Mouse (Mus musculus) cerebellum, adult 9-11 months (tissue): ENCODE measurements around the gene Hck.

Experiments
- DNase-seq: peaks from one replicate; pipeline ENCODE4 v3.0.0; 2022

Hck gene

GRCm38 (mm10) chr2:153107046-153107766, 1.1 kb upstream of the Hck start:
- DNase-seq: no peak

GRCm38 (mm10) chr2:153107802-153108201, 466 bp upstream of the Hck start:
- no peak for DNase-seq

- DNase-seq: no peak
Observed at GRCm38 (mm10) chr2:153109596-153109995, 1.3 kb downstream of the Hck start.

DNA sequence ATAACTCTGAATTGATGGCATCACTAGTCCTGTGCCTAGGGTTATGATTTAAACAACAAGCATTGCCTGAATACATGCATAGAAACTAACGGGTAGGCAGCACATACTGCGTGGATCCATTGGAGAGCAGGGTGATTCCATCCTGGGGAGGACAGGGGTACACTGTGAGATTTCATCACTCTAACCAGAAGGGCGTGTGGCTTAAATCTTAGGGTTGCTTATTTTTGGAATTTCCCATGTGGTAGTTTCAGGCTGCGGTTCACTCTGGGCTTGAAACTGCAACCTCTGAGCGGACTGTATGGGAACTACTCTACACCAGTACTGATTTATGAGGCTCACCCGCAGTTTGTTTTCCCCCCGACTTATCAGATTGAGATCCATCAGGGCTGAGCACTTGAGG, 3.0 kb downstream of the Hck start:
- no peak for DNase-seq

DNA sequence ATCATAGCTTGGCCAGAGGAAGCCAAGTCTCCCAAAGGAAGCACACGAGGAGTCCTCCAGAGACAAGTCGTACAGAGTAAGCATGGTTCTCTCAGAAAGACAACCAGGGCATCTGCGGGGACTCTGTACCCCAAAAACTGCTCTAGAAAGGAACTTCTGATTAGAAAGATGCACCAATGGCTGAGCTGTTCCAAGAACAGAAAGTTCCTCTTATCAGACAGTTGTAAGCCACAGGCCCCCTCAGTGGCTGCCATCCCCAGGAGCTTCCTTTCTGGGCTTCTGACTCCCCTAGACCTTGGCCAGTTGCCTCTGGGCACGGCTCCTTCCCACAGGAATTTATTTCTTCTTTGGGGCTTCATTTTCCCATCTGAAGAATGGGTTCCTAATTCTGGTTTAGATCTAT, 7.4 kb downstream of the Hck start:
- no peak for DNase-seq

DNA sequence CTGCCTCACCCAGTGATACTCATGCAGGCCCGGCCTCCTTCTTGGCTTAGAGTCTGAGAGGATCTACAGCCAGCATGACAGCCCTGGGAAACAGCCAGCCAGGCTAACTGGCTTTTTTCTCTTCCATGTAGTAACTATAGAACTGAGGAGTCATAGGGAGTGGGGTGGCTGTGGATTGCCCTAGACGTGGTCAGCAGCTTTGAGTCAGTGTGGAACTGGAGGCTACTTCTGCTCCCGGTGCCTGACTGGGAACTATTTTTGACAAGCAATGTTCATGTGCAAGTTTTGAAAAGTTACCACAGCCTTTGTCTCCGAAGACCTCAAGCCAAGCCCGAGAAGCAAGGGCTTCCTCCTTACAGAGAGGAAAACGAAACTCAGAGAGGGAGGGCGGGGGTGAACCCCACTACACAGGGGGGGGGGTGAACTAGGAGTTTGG, 8.8 kb downstream of the Hck start:
- DNase-seq: no peak

DNA sequence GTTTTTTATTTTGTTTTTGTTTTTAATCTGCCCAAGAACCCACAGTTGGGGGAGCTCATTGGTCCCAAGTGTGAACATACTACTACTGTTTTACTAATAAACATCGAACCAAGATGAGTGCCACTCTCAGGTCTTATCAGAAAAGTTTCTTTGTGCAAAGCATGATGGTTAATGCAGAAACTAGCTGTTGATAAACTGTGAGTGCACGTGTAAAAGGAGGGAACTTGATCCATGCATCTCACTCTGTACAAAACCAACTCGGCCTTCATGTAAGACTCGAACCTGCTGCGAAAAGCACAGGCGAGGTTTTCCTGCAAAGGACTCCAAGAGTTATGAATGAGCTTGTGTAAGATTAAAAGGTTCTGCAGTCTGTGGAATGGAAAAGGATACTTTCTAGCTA, 11.2 kb downstream of the Hck start:
- DNase-seq: no peak

GRCm38 (mm10) chr2:153120126-153120525, 11.9 kb downstream of the Hck start:
- no peak for DNase-seq

DNA sequence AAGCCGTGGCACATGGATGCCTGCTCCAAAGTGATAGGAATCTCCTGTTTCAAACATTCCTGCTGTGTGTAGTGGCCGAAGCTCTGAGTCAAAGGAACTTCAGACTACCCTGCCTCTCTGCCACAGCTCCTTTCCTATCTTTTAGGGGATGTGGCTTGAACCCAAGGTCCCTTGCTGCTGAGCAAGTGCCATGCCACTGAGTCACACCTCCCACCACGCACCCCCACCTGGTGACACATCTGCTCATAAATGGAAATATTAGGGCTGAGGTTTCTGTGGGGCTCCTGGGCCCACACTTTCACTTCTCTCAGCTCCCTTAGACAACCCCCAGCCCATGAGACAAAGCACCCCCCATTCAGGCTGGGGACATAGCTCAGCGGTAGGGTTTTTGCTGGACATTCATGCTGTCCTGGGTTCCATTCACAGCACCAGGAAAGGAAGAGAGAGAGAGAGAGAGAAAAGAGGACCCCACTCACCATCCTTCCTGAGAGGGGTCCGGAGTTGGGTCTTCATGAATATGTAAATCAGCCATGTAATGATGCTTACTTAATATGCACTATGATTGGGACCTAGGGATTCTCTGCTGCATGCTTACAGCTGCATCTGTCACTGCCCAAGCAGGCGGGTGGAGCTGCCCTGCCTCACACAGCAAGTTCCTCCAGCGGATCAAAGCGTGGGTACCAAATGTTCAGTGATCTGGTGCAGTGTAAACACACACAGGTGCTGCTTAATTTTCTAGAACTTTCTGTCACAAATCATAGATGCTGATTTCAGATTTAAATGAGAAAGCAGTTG, 13.8 kb downstream of the Hck start:
- no peak for DNase-seq

- no peak for DNase-seq
Observed at GRCm38 (mm10) chr2:153122701-153123100, 14.4 kb downstream of the Hck start.

- no peak for DNase-seq
Observed at GRCm38 (mm10) chr2:153125875-153126274, 17.6 kb downstream of the Hck start.

DNA sequence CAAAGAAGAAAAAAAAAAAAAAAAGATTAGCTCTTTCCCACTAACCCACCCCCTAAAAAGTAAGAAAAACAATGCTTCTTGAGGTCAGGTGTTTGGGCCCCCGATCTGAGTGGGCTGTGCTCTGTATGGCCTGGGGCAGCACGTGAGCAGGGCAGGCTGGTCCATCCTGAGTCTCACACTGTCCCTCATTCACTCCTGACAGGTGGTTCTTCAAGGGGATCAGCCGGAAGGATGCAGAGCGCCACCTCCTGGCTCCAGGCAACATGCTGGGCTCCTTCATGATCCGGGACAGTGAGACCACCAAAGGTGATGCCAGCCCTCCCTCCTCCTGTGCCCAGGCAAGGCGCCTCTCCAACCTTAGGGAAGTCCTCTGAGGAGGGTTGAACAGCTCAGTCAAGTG, 22.8 kb downstream of the Hck start:
- DNase-seq: no peak

DNA sequence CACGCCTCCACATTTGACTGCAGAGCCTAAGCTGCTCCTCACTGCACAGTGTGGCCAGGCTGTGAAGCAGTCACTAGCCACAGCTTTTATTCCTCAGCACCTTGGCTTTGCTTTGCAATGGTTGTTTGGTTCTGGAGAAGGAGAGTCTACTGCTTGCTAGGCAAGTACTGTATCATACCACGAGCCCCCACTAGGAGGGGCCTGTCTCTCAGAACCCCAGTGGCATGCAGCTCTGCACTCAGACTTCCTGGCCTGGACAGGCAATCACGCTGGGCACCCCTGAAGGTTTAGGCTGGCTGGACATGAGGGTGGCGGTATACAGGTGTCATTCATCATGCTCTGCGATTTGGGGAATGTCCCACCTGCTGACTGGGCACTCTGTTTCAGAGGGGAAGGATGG, 26.0 kb downstream of the Hck start:
- no peak for DNase-seq

GRCm38 (mm10) chr2:153136211-153136610, 27.9 kb downstream of the Hck start:
- DNase-seq: no peak

DNA sequence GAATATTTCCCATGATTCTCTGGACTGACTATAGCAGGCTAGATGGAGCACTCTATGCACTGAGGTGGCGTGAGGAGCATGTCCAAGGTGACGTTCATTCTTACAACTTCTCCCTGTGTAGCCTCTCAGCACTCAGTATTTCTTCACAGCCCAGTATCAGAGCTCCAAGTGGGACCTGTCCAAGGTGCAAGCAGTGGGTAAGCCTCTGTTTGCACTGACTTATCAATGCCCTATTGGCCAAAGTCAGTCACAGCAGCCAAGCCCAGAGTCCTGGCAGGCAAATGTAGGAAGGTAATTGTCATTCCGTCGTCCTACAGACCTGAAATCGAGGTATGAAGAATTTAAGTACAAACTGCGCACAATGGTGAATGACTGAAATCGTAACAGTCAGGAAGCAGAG, 30.9 kb downstream of the Hck start:
- DNase-seq: no peak

GRCm38 (mm10) chr2:153139996-153140613, 31.8 kb downstream of the Hck start:
- DNase-seq: no peak

- DNase-seq: peak; percentile 47
Observed at GRCm38 (mm10) chr2:153142620-153143199, 34.4 kb downstream of the Hck start.

GRCm38 (mm10) chr2:153145346-153145745, 37.1 kb downstream of the Hck start:
- DNase-seq: no peak

GRCm38 (mm10) chr2:153147236-153147635, 39.0 kb downstream of the Hck start:
- DNase-seq: no peak

GRCm38 (mm10) chr2:153147715-153148114, 39.4 kb downstream of the Hck start:
- DNase-seq: peak; percentile 68

- no peak for DNase-seq
Observed at GRCm38 (mm10) chr2:153149742-153150141, 41.5 kb downstream of the Hck start.

GRCm38 (mm10) chr2:153151026-153151425, 42.8 kb downstream of the Hck start:
- no peak for DNase-seq

- DNase-seq: peak; percentile 49
Observed at GRCm38 (mm10) chr2:153151926-153152665, 43.8 kb downstream of the Hck start.
